Mouse (Mus musculus) hindbrain, postnatal 0 days (tissue): Measurements from ENCODE around the gene Setmar. TPM values are rescaled to one million over a fixed set of nuclear protein-coding genes. Genes with fewer than 3 reads are reported as not detected.
"Not testable (repeated sequence)": the region's sequence is repeated elsewhere in the genome, so short reads cannot be mapped to it uniquely, and the experiment has no call there.

Experiments used
- ATAC-seq: fragments of 200-750 bp; cut with Nextera tagmentation; 2 replicates; pipeline ENCODE4 v1.8.0; 2017; ENCODE audit warnings: mild to moderate bottlenecking, moderate TSS enrichment, moderate library complexity
- DNase-seq: peaks from one replicate; pipeline ENCODE4 v3.0.0-alpha.2; 2015; ENCODE audit warnings: low spot score
- H3K27ac ChIP-seq: fragments of 300-500 bp; sonication (generic); 2 replicates; pipeline ENCODE4 v1.5.1; 2014; ENCODE audit warnings: mild to moderate bottlenecking
- H3K27me3 ChIP-seq: fragments of 300-500 bp; sonication (generic); 2 replicates; pipeline ENCODE4 v1.6.1; 2014; ENCODE audit warnings: low read length, mixed read lengths; ENCODE audit not compliant: insufficient read depth
- H3K36me3 ChIP-seq: fragments of 300-500 bp; sonication (generic); 2 replicates; pipeline ENCODE4 v1.6.1; 2014; ENCODE audit warnings: low read length, mixed read lengths; ENCODE audit not compliant: insufficient read depth
- H3K4me1 ChIP-seq: fragments of 300-500 bp; sonication (generic); 2 replicates; pipeline ENCODE4 v1.6.1; 2014; ENCODE audit warnings: antibody characterized with exemption, low read length, mixed read lengths; ENCODE audit not compliant: insufficient read depth
- H3K4me2 ChIP-seq: fragments of 300-500 bp; sonication (generic); 2 replicates; pipeline ENCODE4 v1.6.1; 2014; ENCODE audit warnings: low read depth, mild to moderate bottlenecking, low read length, moderate library complexity, mixed read lengths
- H3K4me3 ChIP-seq: fragments of 300-500 bp; sonication (generic); 2 replicates; pipeline ENCODE4 v1.5.1; 2014; ENCODE audit warnings: low read length
- H3K9ac ChIP-seq: fragments of 300-500 bp; sonication (generic); replicated peaks from 2 replicates; pipeline ENCODE4 v1.6.1; 2014; ENCODE audit warnings: mild to moderate bottlenecking, low read length, moderate library complexity, mixed read lengths
- H3K9me3 ChIP-seq: fragments of 300-500 bp; sonication (generic); 2 replicates; pipeline ENCODE4 v1.6.1; 2016; ENCODE audit warnings: low read length, mixed read lengths
- CTCF ChIP-seq: IDR thresholded peaks from 2 replicates; pipeline ENCODE4 v1.5.1; 2016; ENCODE audit warnings: antibody characterized with exemption, control low read depth, low read depth
- WGBS: fragments of 180-500 bp; shearing (Covaris S2); extraction: QIAGEN DNeasy Blood & Tissue Kit; methylation state at CpG from one replicate; pipeline ENCODE4 v1.1.7; 2014; 5-methylcytosine and 5-hydroxymethylcytosine counted together
- polyA plus RNA-seq: library from polyadenylated mRNA; unstranded; fragments of >200 nt; fragmentation: Nextera tagmentation; extraction: Ambion mirVana; gene quantifications from 2 replicates; pipeline ENCODE4 v1.2.1, GENCODE M21; 2015
- total RNA-seq: library from RNA; depleted of rRNA; stranded (reverse); fragments of >200 nt; gene quantifications from 2 replicates; pipeline ENCODE4 v1.2.3, GENCODE M21; 2014; rRNA removed

Setmar gene
- total RNA-seq (2.0 TPM in 2 replicates), polyA plus RNA-seq (1.8 and 2.6 TPM in 2 replicates)

DNA sequence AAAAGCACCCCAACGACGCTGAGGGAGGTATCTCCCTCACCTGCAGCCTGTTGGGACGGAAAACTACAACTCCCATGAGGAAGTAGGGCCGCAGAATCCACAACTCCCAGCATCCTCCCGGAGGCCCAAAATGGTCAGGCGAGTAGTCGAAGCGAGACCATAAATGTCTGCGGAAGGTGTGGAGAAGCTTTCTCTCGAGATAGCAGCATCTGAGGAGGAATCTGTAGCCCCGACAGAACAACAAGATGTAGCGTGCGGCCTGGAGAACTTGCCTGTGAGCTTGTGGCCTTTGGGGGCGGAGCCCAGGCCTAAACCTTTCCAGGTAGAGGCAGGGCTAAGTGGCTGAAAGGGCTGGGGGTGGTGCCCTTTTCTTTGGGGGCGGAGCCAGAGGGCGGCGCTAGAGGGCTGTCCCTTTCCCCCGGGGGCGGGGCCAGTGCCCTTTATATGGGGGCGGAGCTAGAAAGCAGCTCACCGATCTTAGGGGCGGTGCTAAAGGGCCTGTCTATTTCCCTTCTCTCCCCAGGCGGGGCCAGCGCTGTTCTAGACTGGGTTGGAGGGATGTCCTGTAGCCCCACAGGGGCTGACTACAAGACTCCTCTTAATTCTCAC is at the start of gene Setmar:
Gene Setmar, plus strand, starts transcription at position 128 of the 609 bp plus-strand sequence.
- Histone ChIP-seq H3K4me2 (peak within 1 kb of the TSS; percentile 71), H3K9me3 (no peaks in the 10 kb centered on the region), H3K27ac (peak within 1 kb of the TSS; percentile 87), H3K4me1 (no peaks in the 10 kb centered on the region), H3K9ac (peak within 1 kb of the TSS; percentile 58), H3K27me3 (no peaks in the 10 kb centered on the region), H3K4me3 (peak within 1 kb of the TSS; percentile 50), H3K36me3 (no peaks in the 10 kb centered on the region)
- under 1% methylated on average over 22 of the region's 24 CpGs for WGBS
- peak; percentile 98 for DNase-seq
- TF ChIP-seq CTCF, result peak; percentile 43; the same call in 1 of the 2 replicates
- ATAC-seq, result peak; percentile 98

DNA sequence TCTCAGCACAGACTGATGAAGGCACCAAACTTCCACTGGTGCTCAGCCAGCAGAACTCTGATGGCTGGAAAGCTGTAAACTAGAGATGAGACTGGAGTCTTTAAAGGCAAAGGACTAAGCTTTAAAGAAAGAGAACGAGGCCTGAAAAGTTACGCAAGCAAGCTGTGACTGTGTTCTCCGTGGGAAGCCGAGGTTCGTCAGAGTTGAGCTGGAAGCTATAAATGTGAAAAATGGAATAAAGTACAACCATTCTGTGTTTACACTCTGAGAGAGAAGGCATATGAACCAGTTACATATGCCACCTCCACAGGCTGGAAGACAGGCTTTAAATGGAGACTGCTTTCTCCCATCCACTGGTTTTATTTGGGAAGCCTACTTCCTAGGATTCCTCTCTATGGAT is 43.2 kb upstream of the Setmar start:
- Histone ChIP-seq H3K4me2 (no peak overlapping the region), H3K4me3 (no peak overlapping the region), H3K27ac (no peak overlapping the region), H3K9me3 (no peaks in the 10 kb centered on the region), H3K9ac (no peak overlapping the region), H3K27me3 (no peaks in the 10 kb centered on the region), H3K36me3 (no peaks in the 10 kb centered on the region), H3K4me1 (no peaks in the 10 kb centered on the region)
- no peak for TF ChIP-seq CTCF
- ATAC-seq, result no peak
- DNase-seq, result no peak
- WGBS, result 90% methylated on average over 5 of the region's 5 CpGs

DNA sequence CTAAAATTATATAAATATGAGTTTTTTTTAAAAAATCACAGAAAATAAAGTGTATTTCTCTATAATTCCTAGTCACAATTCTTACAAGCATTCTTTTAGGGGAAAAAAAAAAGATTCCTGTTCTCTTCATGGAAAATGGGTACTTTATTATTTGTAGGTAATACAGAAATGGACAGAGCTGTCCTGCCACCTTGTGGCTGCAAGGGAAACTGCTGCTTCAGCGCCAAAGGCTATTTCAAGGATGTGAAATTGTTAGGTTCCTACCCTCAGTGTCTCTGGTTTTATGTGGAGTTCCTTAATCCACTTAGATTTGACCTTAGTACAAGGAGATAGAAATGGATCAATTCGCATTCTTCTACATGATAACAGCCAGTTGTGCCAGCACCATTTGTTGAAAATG is 9.8 kb upstream of the Setmar start:
- H3K9ac ChIP-seq, H3K27ac ChIP-seq, H3K4me1 ChIP-seq, ATAC-seq, H3K36me3 ChIP-seq, H3K4me2 ChIP-seq, H3K4me3 ChIP-seq, H3K27me3 ChIP-seq, H3K9me3 ChIP-seq: not testable (repeated sequence)
- WGBS, result 8% methylated on average over 2 of the region's 2 CpGs
- DNase-seq, result peak; percentile 79
- peak; percentile 87 for TF ChIP-seq CTCF

DNA sequence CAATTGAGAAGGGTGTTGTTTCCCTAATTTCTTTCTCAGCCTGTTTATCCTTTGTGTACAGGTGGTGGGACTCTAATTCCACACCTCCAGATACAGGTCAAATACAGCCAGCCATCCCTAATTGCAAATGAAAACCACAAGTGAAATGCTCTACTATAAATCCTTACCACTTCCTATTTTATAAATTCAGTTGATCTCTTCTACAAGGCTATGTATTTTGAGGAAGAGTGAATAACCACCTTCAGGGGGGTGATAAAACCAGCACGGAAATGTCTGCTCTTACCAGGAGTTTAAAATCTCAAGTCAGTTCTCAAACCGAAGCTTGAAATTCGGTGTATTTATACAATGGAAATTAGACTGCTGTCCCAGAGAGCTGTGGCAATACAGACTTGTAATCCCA is 8.9 kb upstream of the Setmar start:
- 84% methylated on average over 3 of the region's 3 CpGs for WGBS
- no peak overlapping the region for H3K4me3 ChIP-seq
- no peaks in the 10 kb centered on the region for H3K9me3 ChIP-seq
- no peak for ATAC-seq
- H3K9ac ChIP-seq, result no peak overlapping the region
- TF ChIP-seq CTCF, result no peak
- no peaks in the 10 kb centered on the region for H3K4me1 ChIP-seq
- H3K36me3 ChIP-seq, result no peaks in the 10 kb centered on the region
- no peak overlapping the region for H3K4me2 ChIP-seq
- no peak overlapping the region for H3K27ac ChIP-seq
- H3K27me3 ChIP-seq, result no peaks in the 10 kb centered on the region
- DNase-seq, result no peak

DNA sequence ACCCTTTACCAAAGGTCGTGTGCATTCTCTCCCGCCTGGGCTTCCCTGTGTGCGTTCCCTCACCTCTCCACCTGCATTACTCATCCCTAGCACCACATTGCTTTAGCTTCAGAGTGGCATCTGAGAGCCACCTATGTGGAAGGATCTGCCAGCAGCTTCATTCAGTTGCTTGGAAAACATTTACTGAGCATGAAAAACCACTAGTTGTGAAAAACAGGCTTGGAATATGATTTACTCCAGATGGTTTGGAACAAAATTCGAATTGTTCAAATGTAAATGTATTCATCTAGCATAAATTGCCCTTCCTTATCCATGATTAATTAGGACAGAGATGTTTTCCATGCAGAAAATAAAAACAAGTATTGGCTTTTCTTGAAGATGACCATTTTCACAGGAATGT is 7.5 kb upstream of the Setmar start:
- no peak for DNase-seq
- H3K36me3 ChIP-seq, result no peaks in the 10 kb centered on the region
- no peak overlapping the region for H3K4me2 ChIP-seq
- no peaks in the 10 kb centered on the region for H3K27me3 ChIP-seq
- ATAC-seq, result no peak
- H3K4me1 ChIP-seq, result no peaks in the 10 kb centered on the region
- H3K9me3 ChIP-seq, result no peaks in the 10 kb centered on the region
- H3K4me3 ChIP-seq, result no peak overlapping the region
- 68% methylated on average over 4 of the region's 4 CpGs for WGBS
- no peak for TF ChIP-seq CTCF
- H3K27ac ChIP-seq, result no peak overlapping the region
- H3K9ac ChIP-seq, result no peak overlapping the region

DNA sequence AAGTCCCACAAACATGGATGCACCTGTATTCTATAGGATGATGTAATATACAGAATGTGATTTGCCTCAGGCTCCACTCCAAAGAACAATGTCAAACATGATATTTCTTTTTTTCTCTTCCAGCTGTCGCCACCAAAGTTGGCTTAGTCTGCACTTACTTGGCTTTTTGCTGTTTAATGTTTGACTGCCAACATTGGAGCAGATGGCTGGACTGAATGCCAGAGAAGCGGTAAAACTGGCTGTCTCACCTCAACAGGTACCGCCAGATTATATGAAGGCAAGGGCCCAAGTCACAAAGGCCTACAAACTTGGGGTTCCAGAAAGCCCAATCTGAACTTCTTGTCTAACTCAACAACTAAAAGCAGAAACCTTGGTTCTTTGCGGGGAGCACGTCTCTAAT is 6.8 kb upstream of the Setmar start:
- peak; percentile 9 for DNase-seq
- Histone ChIP-seq H3K27me3 (no peaks in the 10 kb centered on the region), H3K9me3 (no peaks in the 10 kb centered on the region), H3K27ac (no peak overlapping the region), H3K4me2 (no peak overlapping the region), H3K4me1 (no peaks in the 10 kb centered on the region), H3K4me3 (no peak overlapping the region), H3K9ac (no peak overlapping the region), H3K36me3 (no peaks in the 10 kb centered on the region)
- no peak for TF ChIP-seq CTCF
- WGBS, result 75% methylated on average over 5 of the region's 5 CpGs
- ATAC-seq, result no peak

DNA sequence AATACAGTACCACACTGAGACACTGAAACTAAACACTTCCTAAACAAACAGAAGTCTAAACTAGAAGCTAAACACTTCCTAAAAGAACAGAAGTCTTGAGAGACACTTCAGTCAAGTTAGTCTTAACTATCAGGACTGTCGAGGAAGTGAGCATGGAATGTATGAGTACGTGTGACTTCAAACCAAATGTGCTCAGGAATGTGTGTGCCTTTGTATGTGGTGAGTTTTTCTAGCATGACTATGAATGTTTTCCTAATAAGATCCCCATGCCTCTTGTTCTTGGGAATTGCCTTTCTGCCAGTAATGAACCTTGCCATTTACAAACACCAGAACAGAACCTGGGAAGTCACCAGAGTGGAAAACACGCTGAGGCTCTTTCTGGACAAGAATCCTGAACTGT is 3.7 kb upstream of the Setmar start:
- no peaks in the 10 kb centered on the region for H3K36me3 ChIP-seq
- H3K4me2 ChIP-seq, result no peak overlapping the region
- H3K4me1 ChIP-seq, result no peaks in the 10 kb centered on the region
- 79% methylated on average over 3 of the region's 3 CpGs for WGBS
- H3K4me3 ChIP-seq, result no peak overlapping the region
- no peak for ATAC-seq
- H3K27me3 ChIP-seq, result no peaks in the 10 kb centered on the region
- no peak for TF ChIP-seq CTCF
- DNase-seq, result no peak
- no peaks in the 10 kb centered on the region for H3K9me3 ChIP-seq
- H3K9ac ChIP-seq, result no peak overlapping the region
- H3K27ac ChIP-seq, result no peak overlapping the region
